Mouse (Mus musculus): Measurements from ENCODE around the gene Fbxl15.
A peak's percentile ranks its signal among the peaks of the same experiment; 100 is the strongest.

The Fbxl15 gene

DNA sequence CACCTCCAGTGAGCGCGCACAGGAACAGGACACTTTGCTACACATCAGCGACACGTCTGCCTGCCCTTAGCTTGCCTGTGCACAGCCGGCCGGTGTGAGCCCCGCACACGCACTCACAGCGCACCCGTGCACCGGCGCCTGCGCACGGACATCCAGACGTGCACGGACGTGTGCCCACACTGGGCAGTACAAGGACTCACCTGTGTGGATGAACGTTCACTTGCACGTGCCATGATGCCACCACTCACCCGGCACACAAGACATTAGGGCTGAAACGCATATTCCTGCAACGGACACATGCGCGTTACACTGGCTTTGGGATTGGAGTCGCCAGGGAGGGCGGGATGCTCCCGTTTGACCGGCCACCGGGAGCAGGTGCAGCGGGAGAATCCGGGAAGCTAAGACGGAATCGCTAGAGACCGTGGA lies 23.1 kb upstream of the Fbxl15 start:
- no peak for DNase-seq (ENCODE audit: low read depth, low spot score)
- peaks cover 24% of the 10 kb centered on the region for H3K36me3 ChIP-seq (ENCODE audit: control insufficient read depth, insufficient read depth, low read length, poor library complexity, severe bottlenecking)
- H3K27me3 ChIP-seq (ENCODE audit: control insufficient read depth, insufficient read depth, low read length, poor library complexity, severe bottlenecking), result no peaks in the 10 kb centered on the region

DNA sequence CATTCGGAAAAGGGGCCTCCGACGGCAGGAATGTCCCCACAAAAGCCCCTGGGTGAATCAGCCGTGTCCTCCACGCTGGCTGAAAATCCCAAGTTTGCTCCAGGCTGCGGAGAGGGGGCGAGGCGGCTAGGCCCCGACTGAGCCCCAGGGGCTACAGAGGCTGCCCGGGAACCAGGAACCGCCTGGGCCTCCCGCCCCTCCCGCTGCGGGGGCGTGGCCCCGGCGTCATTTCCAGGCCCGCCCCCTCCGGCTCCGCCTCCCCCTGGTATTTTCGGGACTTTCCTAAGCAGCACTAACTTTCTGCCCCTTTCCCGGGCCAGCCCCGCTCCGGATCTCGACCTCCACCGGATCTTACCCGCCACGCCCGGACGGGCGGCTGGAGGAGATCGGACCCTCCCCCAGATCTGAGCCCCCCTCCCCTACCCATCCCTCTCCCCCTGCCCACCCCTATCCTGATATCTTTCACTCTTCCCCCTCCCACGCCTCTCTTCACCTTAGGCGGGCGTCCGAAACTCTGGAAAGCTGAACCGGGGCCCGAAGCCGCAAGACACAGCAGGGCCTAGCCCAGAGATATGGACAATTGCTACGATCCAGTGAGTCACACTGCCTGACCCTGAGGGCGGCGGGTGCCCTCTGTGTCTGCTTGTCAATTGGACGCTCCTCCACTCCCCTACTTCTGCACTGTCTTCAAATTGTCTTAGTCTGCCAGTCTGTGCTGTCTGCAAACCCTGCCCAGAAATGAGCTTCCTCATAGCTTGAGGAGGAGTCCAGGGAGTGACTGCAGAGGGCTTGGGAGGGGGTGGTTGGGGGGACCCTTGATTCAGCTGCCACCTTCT lies 22.3 kb upstream of the Fbxl15 start:
- H3K27me3 ChIP-seq (ENCODE audit: control insufficient read depth, insufficient read depth, low read length, poor library complexity, severe bottlenecking), result no peaks in the 10 kb centered on the region
- DNase-seq (ENCODE audit: low read depth, low spot score), result peak; percentile 96
- peaks cover 31% of the 10 kb centered on the region for H3K36me3 ChIP-seq (ENCODE audit: control insufficient read depth, insufficient read depth, low read length, poor library complexity, severe bottlenecking)

DNA sequence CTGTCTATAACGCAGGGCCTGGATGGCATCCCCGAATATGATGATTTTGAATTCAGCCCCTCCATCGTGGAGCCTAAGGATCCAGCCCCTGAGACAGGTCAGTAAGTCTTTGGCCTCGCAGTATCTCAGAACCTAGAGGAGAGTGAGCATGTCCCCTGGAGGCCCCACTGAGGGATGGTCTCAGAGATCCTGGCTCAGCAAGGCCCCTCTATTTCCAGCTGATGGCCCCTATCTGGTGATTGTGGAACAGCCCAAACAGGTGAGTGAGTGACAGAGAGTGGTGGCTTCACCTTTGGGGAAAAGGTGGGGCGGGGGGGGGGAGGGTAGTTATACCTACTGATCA lies 21.7 kb upstream of the Fbxl15 start:
- Histone ChIP-seq H3K27me3 (ENCODE audit: control insufficient read depth, insufficient read depth, low read length, poor library complexity, severe bottlenecking) (no peaks in the 10 kb centered on the region), H3K36me3 (ENCODE audit: control insufficient read depth, insufficient read depth, low read length, poor library complexity, severe bottlenecking) (peaks cover 35% of the 10 kb centered on the region)
- DNase-seq (ENCODE audit: low read depth, low spot score), result no peak

DNA sequence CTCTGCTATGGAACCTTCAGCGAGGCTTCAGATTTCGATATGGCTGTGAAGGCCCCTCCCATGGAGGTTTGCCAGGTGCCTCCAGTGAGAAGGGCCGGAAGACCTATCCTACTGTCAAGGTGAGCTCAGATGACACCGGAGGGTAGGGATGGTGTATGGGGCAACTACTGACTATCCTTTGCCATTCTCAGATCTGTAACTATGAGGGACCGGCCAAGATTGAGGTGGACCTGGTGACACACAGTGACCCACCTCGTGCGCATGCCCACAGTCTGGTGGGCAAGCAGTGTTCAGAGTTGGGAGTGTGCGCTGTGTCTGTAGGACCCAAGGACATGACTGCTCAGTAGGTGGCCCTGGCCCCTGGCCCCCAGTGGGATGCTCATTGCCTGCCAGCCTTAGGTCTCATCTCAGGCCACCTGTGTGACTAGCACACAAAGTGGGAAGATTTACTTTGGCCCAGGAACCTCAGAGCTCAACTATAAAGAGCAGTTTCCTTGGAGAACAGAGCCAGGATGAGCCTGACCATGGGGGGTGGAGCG lies 21.2 kb upstream of the Fbxl15 start:
- Histone ChIP-seq H3K27me3 (ENCODE audit: control insufficient read depth, insufficient read depth, low read length, poor library complexity, severe bottlenecking) (no peaks in the 10 kb centered on the region), H3K36me3 (ENCODE audit: control insufficient read depth, insufficient read depth, low read length, poor library complexity, severe bottlenecking) (peaks cover 40% of the 10 kb centered on the region)
- no peak for DNase-seq (ENCODE audit: low read depth, low spot score)

DNA sequence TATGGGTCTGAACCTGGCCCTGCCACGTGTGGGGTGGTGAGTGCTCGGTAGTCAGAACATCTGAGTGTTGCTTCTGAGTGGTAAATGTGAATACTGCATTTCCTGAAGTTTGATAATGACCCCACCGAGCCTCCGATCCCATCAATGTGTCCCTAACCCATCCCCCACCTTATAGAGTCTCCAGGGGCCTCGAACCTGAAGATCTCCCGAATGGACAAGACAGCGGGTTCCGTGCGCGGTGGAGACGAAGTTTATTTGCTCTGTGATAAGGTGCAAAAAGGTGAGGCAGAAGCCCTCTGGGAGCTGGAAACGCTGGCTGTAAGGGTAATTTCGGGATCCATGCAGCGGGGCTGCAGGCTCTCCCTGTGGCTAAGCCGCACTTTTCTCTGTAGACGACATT lies 20.2 kb upstream of the Fbxl15 start:
- peaks cover 46% of the 10 kb centered on the region for H3K36me3 ChIP-seq (ENCODE audit: control insufficient read depth, insufficient read depth, low read length, poor library complexity, severe bottlenecking)
- no peaks in the 10 kb centered on the region for H3K27me3 ChIP-seq (ENCODE audit: control insufficient read depth, insufficient read depth, low read length, poor library complexity, severe bottlenecking)
- no peak for DNase-seq (ENCODE audit: low read depth, low spot score)

DNA sequence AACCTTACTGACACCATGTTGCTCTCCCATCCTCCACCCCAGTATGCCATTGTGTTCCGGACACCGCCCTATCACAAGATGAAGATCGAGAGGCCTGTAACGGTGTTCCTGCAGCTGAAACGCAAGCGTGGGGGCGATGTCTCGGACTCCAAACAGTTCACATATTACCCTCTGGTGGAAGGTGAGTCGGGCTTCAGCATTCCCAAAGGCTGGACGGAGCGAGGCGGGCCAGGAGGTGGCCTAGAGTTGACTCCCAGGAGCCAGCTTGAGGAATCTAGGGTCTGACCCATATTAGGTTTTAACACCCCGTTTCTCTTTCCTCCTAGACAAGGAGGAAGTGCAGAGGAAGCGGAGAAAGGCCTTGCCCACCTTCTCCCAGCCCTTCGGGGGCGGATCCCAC lies 19.7 kb upstream of the Fbxl15 start:
- H3K27me3 ChIP-seq (ENCODE audit: control insufficient read depth, insufficient read depth, low read length, poor library complexity, severe bottlenecking), result no peaks in the 10 kb centered on the region
- DNase-seq (ENCODE audit: low read depth, low spot score), result no peak
- peaks cover 47% of the 10 kb centered on the region for H3K36me3 ChIP-seq (ENCODE audit: control insufficient read depth, insufficient read depth, low read length, poor library complexity, severe bottlenecking)

DNA sequence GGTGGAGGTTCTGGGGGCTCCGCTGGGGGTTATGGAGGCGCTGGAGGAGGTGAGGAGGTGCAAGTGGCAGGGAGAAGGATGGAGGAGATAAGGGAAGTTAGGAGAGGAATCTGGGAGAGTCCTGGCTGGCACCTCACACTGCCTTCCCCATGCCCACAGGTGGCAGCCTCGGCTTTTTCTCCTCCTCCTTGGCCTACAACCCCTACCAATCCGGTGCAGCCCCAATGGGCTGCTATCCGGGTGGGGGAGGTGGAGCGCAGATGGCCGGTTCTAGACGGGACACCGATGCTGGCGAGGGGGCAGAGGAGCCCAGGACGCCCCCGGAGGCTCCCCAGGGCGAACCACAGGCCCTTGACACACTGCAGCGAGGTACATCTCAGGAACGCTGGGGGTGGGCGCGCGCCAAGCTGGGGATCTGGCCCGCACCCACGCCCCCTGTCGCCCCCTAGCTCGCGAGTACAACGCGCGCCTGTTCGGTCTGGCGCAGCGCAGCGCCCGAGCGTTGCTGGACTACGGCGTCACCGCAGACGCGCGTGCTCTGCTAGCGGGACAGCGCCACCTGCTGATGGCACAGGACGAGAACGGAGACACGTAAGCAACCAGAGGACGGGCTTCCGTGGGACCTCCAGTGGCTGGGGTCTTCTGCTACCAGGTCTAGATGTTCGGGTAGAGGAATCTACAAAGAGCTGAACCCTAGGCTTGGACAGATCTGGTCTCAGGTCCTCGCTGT lies 19.1 kb upstream of the Fbxl15 start:
- Histone ChIP-seq H3K36me3 (ENCODE audit: control insufficient read depth, insufficient read depth, low read length, poor library complexity, severe bottlenecking) (peaks cover 47% of the 10 kb centered on the region), H3K27me3 (ENCODE audit: control insufficient read depth, insufficient read depth, low read length, poor library complexity, severe bottlenecking) (no peaks in the 10 kb centered on the region)
- DNase-seq (ENCODE audit: low read depth, low spot score), result peak; percentile 94

DNA sequence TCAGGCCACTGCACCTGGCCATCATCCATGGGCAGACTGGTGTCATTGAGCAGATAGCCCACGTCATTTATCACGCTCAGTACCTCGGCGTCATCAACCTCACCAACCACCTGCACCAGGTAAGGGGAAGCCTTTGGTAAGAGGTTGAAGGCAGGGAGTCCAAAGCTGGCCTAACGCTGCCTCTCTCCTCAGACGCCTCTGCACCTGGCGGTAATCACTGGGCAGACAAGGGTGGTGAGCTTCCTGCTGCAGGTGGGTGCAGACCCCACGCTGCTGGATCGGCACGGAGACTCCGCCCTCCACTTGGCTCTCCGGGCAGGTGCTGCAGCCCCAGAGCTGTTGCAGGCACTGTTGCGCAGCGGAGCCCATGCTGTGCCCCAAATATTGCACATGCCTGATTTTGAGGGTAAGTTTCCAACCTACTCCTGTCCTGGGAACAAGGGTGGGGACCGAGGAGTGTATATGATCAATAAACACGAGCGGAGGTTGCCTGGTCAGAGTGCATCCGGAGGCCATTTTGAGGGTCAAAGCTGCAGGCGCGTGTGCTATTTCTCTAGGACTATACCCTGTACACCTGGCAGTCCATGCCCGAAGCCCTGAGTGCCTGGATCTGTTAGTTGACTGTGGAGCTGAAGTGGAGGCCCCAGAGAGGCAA lies 18.2 kb upstream of the Fbxl15 start:
- Histone ChIP-seq H3K27me3 (ENCODE audit: control insufficient read depth, insufficient read depth, low read length, poor library complexity, severe bottlenecking) (no peaks in the 10 kb centered on the region), H3K36me3 (ENCODE audit: control insufficient read depth, insufficient read depth, low read length, poor library complexity, severe bottlenecking) (peaks cover 47% of the 10 kb centered on the region)
- DNase-seq (ENCODE audit: low read depth, low spot score), result no peak

DNA sequence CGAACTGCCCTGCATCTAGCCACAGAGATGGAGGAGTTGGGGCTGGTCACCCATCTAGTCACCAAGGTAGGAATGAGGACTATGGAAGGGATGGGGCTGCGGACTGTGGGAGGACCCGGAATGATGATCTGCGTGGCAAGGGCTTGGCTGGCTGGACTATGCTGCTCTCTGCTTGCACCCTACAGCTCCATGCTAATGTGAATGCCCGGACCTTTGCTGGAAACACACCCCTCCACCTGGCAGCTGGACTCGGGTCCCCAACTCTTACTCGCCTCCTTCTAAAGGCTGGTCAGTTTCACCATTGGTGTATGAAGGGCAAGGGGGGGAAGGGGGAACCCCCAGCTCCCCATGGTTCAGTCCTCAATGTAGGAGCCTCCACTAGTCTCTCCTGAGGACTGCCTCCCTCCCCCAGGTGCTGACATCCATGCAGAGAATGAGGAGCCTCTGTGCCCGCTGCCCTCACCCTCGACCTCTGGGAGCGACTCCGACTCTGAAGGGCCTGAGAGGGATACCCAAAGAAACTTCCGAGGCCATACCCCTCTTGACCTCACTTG lies 17.6 kb upstream of the Fbxl15 start:
- H3K36me3 ChIP-seq (ENCODE audit: control insufficient read depth, insufficient read depth, low read length, poor library complexity, severe bottlenecking), result peaks cover 47% of the 10 kb centered on the region
- H3K27me3 ChIP-seq (ENCODE audit: control insufficient read depth, insufficient read depth, low read length, poor library complexity, severe bottlenecking), result no peaks in the 10 kb centered on the region
- DNase-seq (ENCODE audit: low read depth, low spot score), result no peak

DNA sequence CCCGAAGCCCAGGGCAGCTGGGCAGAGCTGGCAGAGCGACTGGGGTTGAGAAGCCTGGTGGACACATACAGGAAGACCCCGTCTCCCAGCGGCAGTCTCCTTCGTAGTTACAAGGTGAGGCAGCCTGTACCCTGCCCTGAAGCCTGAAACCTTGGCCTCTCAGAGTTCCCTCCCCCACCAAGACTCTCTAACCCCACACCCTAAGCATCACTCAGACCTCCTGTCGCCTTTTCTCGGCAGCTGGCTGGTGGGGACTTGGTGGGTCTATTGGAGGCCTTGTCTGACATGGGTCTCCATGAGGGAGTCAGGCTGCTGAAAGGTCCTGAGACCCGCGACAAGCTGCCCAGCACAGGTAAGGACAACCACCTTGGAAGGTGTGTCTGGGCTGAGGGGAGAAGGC lies 16.6 kb upstream of the Fbxl15 start:
- Histone ChIP-seq H3K36me3 (ENCODE audit: control insufficient read depth, insufficient read depth, low read length, poor library complexity, severe bottlenecking) (peaks cover 47% of the 10 kb centered on the region), H3K27me3 (ENCODE audit: control insufficient read depth, insufficient read depth, low read length, poor library complexity, severe bottlenecking) (no peaks in the 10 kb centered on the region)
- DNase-seq (ENCODE audit: low read depth, low spot score), result no peak

DNA sequence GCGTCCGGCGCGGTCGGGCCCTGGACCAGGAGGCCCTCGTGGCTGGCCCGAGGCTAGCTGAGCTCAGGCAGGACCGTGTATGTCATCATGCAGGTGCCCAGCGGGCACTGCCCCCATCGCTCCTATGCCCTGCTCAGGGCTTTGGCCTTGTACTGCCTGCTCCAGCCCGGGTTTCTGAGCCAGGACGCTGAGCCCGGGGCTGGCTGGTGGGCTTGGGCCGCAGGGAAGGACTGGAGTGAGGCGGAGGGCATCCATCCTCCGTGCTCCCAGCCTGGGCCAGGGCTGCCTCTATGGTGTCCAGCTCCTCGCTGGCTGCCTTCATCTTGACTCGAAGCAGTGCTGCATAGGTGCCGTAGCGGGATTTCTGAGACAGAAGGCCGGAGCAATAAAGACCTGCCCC lies 15.4 kb upstream of the Fbxl15 start:
- peaks cover 41% of the 10 kb centered on the region for H3K36me3 ChIP-seq (ENCODE audit: control insufficient read depth, insufficient read depth, low read length, poor library complexity, severe bottlenecking)
- no peak for DNase-seq (ENCODE audit: low read depth, low spot score)

DNA sequence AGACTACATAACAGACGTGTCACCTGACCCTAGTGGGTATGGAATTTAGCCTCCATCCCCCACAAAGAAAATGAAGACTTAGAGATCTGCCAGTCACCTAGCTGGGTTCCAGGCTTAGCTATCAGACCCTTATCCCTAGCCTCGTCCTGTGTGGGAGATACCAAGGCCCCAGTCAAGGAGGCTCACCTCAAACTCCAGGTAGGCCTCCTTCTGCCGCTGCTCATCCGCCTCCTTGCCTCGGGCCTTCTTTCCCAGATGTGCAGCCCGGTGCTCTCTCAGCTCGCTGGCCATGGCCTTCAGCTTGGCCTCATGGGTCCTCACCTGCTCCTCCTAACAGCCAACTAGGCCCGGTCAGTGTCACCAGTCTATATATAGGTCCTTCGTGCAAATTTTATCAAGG lies 14.9 kb upstream of the Fbxl15 start:
- no peak for DNase-seq (ENCODE audit: low read depth, low spot score)
- Histone ChIP-seq H3K27me3 (ENCODE audit: control insufficient read depth, insufficient read depth, low read length, poor library complexity, severe bottlenecking) (no peaks in the 10 kb centered on the region), H3K36me3 (ENCODE audit: control insufficient read depth, insufficient read depth, low read length, poor library complexity, severe bottlenecking) (peaks cover 35% of the 10 kb centered on the region)

More for the DNA sequence above, 15.4 kb upstream of the Fbxl15 start:
- H3K27me3 ChIP-seq (ENCODE audit: control insufficient read depth, insufficient read depth, low read length, poor library complexity, severe bottlenecking), result no peaks in the 10 kb centered on the region

DNA sequence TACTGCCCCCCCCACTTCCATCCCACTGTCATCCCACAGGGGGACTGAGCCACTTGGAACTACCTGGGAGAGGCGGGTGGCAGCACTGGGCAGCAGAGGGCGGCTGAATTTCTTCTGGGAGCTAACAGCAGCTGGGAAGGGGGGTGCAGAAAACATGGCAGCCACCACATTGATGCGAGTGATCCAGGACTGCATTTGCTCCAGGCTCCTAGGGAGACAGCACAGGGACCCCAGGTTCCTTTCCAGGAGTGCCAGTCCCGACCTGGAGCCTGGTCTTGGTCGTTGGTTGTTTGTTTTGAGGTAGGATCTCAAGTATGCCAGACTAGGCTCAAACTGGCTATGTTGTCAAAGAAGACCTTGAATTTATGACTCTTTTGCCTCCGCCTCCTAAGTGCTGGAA lies 14.4 kb upstream of the Fbxl15 start:
- DNase-seq (ENCODE audit: low read depth, low spot score), result no peak
- H3K27me3 ChIP-seq (ENCODE audit: control insufficient read depth, insufficient read depth, low read length, poor library complexity, severe bottlenecking), result no peaks in the 10 kb centered on the region
- H3K36me3 ChIP-seq (ENCODE audit: control insufficient read depth, insufficient read depth, low read length, poor library complexity, severe bottlenecking), result peaks cover 31% of the 10 kb centered on the region

DNA sequence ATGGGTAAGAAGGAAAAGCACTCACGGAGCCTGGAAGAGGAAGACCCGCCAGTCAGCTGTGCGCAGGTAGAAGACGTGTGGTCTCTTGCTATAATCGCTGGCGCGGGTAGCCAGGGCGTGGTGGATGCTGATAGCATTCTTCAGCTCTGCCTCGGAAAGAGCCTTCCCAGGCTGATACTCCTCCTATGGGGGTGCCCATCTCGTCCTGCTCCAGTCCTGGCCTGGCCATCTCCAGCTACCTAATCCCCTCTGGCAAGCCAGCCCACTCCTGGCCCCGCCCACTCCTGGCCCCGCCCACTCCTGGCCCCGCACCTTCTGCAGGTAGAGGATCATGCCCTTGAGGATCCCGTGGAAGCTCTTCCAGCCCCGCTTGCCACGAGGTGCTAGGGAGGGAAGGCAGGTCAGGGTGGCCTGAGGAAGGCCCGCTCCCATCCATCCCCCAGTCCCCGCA lies 13.8 kb upstream of the Fbxl15 start:
- peaks cover 29% of the 10 kb centered on the region for H3K36me3 ChIP-seq (ENCODE audit: control insufficient read depth, insufficient read depth, low read length, poor library complexity, severe bottlenecking)
- no peak for DNase-seq (ENCODE audit: low read depth, low spot score)
- H3K27me3 ChIP-seq (ENCODE audit: control insufficient read depth, insufficient read depth, low read length, poor library complexity, severe bottlenecking), result no peaks in the 10 kb centered on the region
